Mouse (Mus musculus): ENCODE measurements around the gene Agap1.

The Agap1 gene

DNA sequence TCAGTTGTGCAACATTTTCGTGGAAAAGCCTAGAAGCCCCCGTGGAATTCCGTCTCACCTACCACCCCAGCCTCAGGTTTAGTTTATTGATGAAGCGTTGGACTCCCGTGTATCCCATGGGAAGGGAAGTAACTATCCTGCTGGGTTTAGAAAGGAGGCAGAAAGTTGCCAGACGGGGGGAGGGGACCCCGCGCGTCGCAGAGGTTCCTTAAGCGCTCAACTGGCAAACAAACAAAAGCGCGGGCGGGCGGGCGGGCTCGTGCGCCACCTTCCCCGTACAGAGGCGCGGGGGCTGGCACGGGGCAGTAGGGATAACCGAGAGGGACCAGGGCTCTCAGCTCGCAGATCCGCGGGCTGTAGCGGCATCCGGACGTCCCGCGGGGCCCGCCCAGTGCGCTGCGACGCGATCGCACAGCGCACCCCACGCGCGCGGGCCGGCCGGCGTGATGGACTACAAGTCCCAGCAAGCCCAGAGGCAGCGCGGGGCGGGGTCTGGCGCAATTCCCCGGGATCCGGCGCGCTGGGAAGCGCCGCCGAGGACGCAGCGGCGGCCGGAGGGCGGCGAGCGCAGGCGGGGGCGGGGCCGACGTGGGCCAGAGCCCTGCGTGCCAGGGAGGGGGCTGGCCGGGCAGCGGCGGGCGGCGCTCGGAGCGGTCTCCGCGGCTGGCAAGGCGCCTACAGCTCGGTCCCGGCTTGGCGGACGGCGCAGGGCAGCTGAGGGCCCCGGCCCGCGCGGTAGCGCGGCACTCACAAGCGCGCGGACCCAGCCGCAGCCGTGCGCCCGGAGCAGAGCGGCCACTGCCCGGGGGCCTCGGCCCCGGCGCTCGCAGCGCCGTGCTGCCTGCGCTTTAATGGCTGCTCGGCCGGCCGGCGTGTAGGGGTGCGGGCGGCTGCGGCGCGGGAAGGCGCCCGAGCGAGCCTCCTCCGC, at the start of gene Agap1:
Gene Agap1, plus strand, starts transcription at position 611 of the 928 bp plus-strand sequence.
- peak; percentile 94 for DNase-seq (ENCODE audit: low spot score)

GRCm38 (mm10) chr1:89405991-89406390, 48.6 kb upstream of the Agap1 start:
- no peak for DNase-seq (ENCODE audit: low spot score)

DNA sequence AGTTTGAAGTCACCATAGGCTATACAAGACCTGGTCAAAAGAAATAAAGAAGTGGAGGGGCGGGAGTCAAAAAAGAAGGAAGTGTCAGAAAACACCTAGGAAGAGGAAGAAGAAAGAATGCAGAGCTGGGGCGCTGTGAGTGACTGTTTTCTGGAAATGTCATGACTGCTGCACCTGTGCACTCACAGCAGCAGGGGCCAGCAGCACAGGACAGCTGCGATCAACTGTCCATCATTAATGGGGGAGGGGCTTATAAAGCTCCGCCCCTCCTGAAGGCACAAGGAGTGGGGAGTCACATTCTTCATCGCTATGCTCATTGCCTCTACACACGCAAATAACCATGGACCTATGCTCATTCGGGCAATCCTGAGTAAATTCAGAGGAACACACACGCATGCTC, 46.6 kb upstream of the Agap1 start:
- DNase-seq (ENCODE audit: low spot score): no peak

GRCm38 (mm10) chr1:89413122-89413521, 41.5 kb upstream of the Agap1 start:
- peak; percentile 6 for DNase-seq (ENCODE audit: low spot score)

GRCm38 (mm10) chr1:89414563-89414962, 40.0 kb upstream of the Agap1 start:
- no peak for DNase-seq (ENCODE audit: low spot score)

DNA sequence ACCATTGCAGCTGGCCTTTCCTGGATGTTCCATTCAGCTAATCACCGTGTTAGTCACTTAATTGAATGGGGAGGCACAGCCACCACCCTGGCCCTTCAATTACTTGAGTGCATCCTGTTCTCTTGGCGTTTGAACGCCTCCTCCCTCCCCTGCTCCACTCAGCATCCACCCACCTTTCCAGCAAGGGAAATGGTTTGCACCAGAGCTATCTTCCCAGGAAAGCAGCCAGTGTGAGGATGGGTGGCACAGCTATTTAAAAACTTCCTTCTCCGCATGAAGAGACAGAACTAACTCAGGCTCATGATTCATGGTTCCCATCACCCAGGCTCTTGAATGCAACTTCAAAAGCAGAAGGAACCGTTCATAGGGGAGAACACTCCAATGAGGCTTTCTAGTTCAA, 37.7 kb upstream of the Agap1 start:
- no peak for DNase-seq (ENCODE audit: low spot score)

DNA sequence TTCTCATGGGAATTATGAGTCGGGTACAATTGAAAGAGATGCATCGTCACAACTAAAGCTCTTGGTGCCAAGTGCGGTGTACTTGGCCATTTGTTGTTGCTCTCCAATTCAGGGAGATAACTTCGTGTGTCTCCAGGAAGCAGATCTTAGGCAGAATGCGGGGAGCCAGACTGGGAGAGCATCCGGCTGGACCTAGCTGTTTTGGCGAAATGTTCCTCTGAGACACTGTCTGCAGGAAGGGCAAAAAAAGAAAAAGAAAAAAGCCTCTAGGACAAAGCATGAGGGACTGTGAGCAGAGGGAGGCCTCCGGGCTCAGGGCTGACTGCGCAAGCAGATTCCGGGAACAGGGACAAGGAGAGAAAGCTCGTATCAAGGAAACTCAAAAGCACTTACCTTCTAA, 34.0 kb upstream of the Agap1 start:
- DNase-seq (ENCODE audit: low spot score): no peak

- DNase-seq (ENCODE audit: low spot score): peak; percentile 3
Measured at GRCm38 (mm10) chr1:89421401-89421800, 33.2 kb upstream of the Agap1 start.

DNA sequence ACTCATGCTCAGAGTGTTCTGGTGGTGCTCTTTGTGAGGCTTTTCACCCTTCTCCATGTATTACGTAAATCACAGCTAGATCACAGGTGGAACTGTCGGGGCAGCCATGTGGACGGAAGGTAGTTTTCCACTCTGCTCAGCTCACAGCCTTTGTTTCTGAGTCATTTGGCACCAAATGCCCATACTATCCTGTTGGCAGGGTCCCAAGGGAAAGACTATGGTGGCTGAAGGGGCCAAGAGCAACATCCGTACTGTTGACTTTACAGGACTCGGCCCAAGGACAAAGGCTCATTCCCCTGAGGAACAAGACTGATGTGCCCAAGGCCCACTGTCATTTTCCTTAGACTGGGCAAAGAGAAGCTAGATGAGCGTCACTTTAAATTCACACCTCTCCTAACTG, 30.0 kb upstream of the Agap1 start:
- peak; percentile 31 for DNase-seq (ENCODE audit: low spot score)

DNA sequence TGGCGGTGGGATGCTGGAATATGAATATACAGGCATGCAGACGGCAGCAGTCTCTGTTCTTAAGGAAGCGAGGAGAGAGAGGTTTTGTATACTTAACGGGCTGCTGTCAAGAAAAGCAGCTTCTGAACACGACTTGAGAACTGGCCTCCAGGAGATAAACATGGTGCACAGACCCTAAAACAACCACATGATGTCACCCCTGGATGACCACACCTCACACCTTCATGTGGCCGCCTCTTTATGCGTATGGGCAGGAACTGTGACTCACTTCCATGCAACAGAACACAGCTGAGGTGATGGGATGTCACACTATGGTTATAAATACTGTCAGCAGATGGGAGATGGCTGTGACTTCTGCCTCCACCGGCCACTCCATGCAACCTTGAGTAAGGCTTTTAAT, 28.5 kb upstream of the Agap1 start:
- no peak for DNase-seq (ENCODE audit: low spot score)

DNA sequence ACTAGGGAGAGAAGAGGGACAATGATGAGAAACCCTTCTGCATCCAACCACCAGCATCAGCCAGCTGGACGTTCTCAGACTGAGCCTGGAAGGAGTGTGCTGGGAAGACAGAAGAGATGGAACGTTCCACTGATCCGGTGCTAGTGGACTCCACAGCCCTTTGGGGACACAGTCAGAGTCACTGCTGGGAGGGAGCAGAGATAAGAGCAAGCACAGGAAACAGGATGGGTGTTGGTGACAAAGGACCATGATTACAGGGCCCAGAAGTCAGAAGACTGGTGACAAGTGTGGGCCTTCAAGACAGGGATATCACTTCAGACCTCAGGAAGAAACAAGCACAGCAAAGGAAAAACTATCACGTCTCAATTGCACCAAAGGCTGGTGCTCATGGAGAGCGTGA, 25.9 kb upstream of the Agap1 start:
- no peak for DNase-seq (ENCODE audit: low spot score)

GRCm38 (mm10) chr1:89429946-89430640, 24.5 kb upstream of the Agap1 start:
- DNase-seq (ENCODE audit: low spot score): no peak

DNA sequence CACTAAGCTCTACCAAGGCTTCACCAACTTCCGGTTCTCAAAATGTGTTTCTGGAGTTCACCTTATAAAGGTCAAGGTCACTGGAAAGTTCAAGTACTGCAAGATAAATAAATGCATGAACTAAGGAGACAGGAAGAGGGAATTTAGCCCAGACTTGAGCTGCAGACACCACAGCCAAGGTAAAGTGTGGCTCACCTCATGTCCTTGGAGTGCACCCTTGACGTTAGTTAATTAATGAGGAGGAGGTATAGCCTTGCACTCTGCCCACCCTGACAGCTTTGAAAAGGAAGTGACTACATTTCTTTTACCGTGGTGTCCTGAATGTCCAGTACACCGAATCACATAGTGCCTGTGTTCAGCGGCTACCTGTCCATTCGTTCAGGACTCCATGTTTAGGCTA, 15.3 kb upstream of the Agap1 start:
- DNase-seq (ENCODE audit: low spot score): no peak

GRCm38 (mm10) chr1:89441236-89441897, 13.2 kb upstream of the Agap1 start:
- no peak for DNase-seq (ENCODE audit: low spot score)

DNA sequence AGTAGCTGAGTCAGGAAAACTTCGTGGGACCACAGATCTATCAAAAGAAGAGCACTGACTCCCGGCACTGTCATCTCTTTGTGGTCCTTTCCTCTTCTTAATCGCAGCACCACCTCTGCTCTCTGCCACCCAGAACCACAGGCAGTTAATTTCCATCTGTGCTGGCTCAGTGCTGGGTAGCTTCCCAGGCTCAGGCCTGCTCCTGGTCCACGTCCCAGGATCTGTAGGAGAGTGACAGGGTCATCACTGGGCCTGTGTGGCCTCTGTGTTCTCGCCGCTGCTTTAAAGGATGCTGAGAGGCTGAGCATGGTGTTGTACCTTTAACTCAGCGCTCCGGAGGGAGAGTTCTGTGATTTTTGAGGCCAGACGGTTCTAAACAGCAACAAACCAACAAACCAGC, 11.1 kb upstream of the Agap1 start:
- no peak for DNase-seq (ENCODE audit: low spot score)

DNA sequence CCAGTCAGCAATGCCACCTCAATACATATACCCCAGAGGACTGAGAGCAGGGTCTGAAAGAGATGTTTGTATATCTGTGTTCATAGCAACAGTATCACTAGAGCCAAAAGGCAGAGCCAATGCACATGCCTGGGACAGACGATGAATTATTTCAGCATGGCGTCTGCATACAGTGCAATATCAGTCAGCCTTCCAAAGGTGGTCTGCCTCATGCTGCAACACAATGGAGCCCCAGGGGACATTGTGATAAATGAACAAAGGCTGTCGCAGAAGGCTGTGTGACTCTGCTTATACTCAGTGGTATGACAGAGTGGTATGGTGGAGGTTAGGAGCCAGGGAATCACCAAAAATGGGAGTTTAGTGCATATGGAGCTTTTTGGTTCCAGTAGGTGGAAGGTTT, 10.6 kb upstream of the Agap1 start:
- DNase-seq (ENCODE audit: low spot score): no peak

DNA sequence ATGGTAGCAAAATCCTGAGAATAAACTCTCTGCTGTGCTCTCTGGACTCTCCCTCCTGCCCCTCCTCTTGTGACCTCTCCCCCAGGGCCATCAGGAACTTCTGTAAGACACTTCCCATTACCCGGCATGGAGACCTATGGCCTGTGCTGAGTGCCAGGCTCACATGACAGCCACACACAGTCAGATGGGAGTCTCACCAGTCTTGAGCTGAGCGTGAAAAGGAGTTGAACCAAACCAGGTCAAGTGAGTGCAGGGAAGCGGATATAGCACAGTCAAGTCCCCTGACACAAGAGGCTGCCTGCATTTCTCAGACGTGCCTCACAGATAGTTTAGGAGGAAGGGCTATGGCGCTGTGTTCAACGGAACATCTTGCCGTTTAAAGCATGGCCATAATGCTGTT, 4.5 kb upstream of the Agap1 start:
- DNase-seq (ENCODE audit: low spot score): no peak

GRCm38 (mm10) chr1:89452138-89452537, 2.5 kb upstream of the Agap1 start:
- no peak for DNase-seq (ENCODE audit: low spot score)

DNA sequence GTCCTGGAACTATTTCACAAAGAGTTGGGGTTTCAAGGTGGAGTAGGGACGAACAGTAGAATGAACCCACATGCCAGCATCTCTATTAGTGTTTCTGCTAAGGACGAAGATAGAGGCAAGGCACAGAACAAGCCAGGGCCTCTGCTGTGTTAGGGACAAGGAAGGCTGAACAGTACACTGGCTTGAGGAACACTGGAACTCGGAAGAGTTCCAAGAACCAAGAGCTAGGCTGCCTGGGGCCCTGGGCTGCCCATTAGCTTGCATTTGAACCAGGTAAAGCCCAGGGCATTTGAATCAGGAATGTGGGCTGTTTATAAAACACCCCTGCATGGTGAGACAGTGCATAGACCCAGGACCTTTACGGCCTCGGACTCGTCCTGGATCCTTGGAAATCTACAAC, 940 bp upstream of the Agap1 start:
- no peak for DNase-seq (ENCODE audit: low spot score)

DNA sequence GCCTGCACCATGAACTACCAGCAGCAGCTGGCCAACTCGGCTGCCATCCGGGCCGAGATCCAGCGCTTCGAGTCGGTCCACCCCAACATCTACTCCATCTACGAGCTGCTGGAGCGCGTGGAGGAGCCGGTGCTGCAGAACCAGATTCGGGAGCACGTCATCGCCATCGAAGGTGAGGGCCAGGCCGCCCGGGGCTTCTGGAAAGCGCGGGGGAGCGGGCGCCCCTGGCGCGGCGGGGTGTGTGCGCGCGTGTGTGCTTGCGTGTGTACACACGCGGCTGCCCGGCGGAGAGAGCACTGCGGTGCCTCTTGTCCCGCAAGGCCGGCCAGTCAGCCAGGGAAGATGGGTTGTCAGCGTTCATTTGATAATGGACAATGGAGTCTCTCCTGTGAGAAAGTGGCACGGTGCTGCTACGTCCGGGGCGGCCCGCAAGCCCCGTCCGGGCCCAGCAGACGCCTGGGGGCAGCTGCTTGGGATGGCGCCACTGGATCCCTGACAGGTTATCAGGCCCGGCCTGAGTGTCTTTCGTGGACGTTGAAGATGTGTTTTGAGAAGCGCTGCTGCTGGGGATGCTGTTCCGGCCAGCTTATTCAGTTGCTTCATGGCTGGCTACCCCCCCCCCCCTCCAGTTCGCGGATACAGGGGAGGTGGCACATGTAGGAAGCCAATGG, 950 bp downstream of the Agap1 start:
- no peak for DNase-seq (ENCODE audit: low spot score)

DNA sequence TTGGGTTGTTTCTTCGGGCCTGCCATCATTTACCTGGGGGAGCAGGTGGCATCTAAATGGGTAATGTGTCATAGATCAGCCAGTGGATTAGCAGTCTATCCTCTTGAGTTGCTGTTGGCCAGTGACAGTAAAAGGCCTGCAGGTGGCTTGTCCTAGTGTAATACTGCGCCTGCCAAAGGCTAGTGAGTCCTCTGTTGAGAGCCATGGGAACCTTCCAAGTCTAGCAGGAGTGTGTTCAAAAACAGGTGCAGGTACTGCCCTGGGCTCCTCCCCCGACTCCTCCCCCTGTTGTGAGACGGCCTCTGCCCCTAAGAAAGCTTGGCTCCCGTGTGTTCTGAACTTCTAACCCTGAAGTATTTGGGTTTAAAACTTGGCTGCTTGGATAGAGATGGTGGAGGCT, 1.9 kb downstream of the Agap1 start:
- no peak for DNase-seq (ENCODE audit: low spot score)
